Comparison of ENCODE assay signal across 11 mouse cellular contexts in the genomic region with DNA sequence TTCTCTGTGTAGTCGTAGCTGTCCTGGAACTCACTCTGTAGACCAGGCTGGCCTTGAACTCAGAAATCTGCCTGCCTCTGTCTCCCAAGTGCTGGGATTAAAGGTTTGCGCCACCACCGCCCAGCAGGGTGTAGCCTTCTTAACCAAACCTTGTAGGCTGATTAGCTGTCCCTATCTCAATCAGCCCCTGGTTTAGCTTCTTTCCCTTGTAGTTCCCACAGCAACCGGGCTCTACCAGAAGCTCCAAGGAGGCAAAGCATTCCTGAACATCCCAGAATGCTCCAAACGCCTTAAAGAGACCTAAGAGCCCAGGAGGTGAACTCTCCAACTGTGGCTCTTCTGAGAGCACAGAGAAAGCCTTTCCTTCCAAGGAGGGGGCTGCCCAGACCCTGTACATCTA. TPM values are rescaled to one million over a fixed set of nuclear protein-coding genes. Genes with fewer than 3 reads are reported as not detected.
DNase-seq lines count a peak whose midpoint lies in the region; ATAC-seq and TF ChIP-seq lines count a peak whose summit lies in the region.
"Had no signal": no experiment of that assay in that cellular context is flagged by ENCODE, and none has a peak within 500 bp of the region (broad histone marks: within the 10 kb centered on the region; RNA-seq: fewer than 3 reads in every experiment).

No protein-coding gene starts in this region.

- H3K4me1 ChIP-seq in forebrain, postnatal 0 days (ENCODE audit: insufficient read depth): no peaks in the 10 kb centered on the region
- peaks cover 16% of the 10 kb centered on the region for H3K4me1 ChIP-seq in forebrain, embryonic 10.5 days
- H3K4me1 ChIP-seq in hindbrain, embryonic 16.5 days (ENCODE audit: control insufficient read depth, insufficient read depth, low read depth, low read length): peaks cover 8% of the 10 kb centered on the region
- H3K4me1 ChIP-seq in hindbrain, embryonic 10.5 days (replicated peaks): peaks cover 15% of the 10 kb centered on the region
- H3K4me1 ChIP-seq in MEL (ENCODE audit: control insufficient read depth in 1 of 2, insufficient read depth in 2 of 2, low read length in 2 of 2): 0 out of 4 replicates have a peak, but pooled peaks cover 0 to 4% of the 10 kb centered on the region in 2 experiments
- peaks cover 20% of the 10 kb centered on the region for H3K4me1 ChIP-seq in heart, embryonic 16.5 days (ENCODE audit: control insufficient read depth, insufficient read depth, low read length)

- H3K9me3 ChIP-seq in forebrain, postnatal 0 days (ENCODE audit: low read length): no peaks in the 10 kb centered on the region
- no peaks in the 10 kb centered on the region for H3K9me3 ChIP-seq in forebrain, embryonic 10.5 days
- no peaks in the 10 kb centered on the region for H3K9me3 ChIP-seq in hindbrain, embryonic 16.5 days (ENCODE audit: control insufficient read depth, low read length)
- no peaks in the 10 kb centered on the region for H3K9me3 ChIP-seq in hindbrain, embryonic 10.5 days
- H3K9me3 ChIP-seq in MEL (replicated peaks; ENCODE audit: insufficient read depth, low read length): no peaks in the 10 kb centered on the region
- H3K9me3 ChIP-seq in heart, embryonic 16.5 days (replicated peaks; ENCODE audit: control insufficient read depth, low read length): no peaks in the 10 kb centered on the region
- H3K9me3 ChIP-seq: embryonic facial prominence, embryonic 15.5 days; forebrain, embryonic 12.5 days; liver, embryonic 15.5 days had no signal

- no peak overlapping the region for H3K4me3 ChIP-seq in forebrain, postnatal 0 days (ENCODE audit: low read depth, low read length)
- no peak overlapping the region for H3K4me3 ChIP-seq in forebrain, embryonic 10.5 days
- H3K4me3 ChIP-seq in hindbrain, embryonic 16.5 days (ENCODE audit: low read length): no peak overlapping the region
- H3K4me3 ChIP-seq in hindbrain, embryonic 10.5 days: no peak overlapping the region
- no peak overlapping the region for H3K4me3 ChIP-seq in MEL (ENCODE audit: control insufficient read depth in 1 of 2, insufficient read depth in 1 of 2, low read depth in 2 of 2, low read length in 2 of 2)
- H3K4me3 ChIP-seq in heart, embryonic 16.5 days (ENCODE audit: low read length): no peak overlapping the region

- H3K27me3 ChIP-seq in forebrain, postnatal 0 days (ENCODE audit: insufficient read depth, low read length): no peaks in the 10 kb centered on the region
- H3K27me3 ChIP-seq in forebrain, embryonic 10.5 days (ENCODE audit: poor library complexity, severe bottlenecking): peaks cover 55% of the 10 kb centered on the region
- H3K27me3 ChIP-seq in hindbrain, embryonic 16.5 days (replicated peaks; ENCODE audit: control insufficient read depth, insufficient read depth, low read length): no peaks in the 10 kb centered on the region
- H3K27me3 ChIP-seq in hindbrain, embryonic 10.5 days (ENCODE audit: insufficient read depth, poor library complexity, severe bottlenecking): peaks cover 48% of the 10 kb centered on the region
- peaks cover 7 to 10% of the 10 kb centered on the region in 2 experiments for H3K27me3 ChIP-seq in MEL (ENCODE audit: control insufficient read depth in 1 of 2, insufficient read depth in 2 of 2, low read length in 2 of 2)
- no peaks in the 10 kb centered on the region for H3K27me3 ChIP-seq in heart, embryonic 16.5 days (ENCODE audit: control insufficient read depth, insufficient read depth, low read length)

- H3K27ac ChIP-seq in forebrain, postnatal 0 days (ENCODE audit: low read depth, low read length): no peak overlapping the region
- H3K27ac ChIP-seq in forebrain, embryonic 10.5 days: no peak overlapping the region
- no peak overlapping the region for H3K27ac ChIP-seq in hindbrain, embryonic 16.5 days (ENCODE audit: low read depth, low read length)
- no peak overlapping the region for H3K27ac ChIP-seq in hindbrain, embryonic 10.5 days
- no peak overlapping the region for H3K27ac ChIP-seq in MEL (ENCODE audit: control insufficient read depth, low read depth, low read length)
- H3K27ac ChIP-seq in heart, embryonic 16.5 days (ENCODE audit: low read length): peak overlapping the region; percentile 98
- H3K27ac ChIP-seq: embryonic facial prominence, embryonic 15.5 days; forebrain, embryonic 12.5 days; liver, embryonic 15.5 days had no signal

- TF ChIP-seq EP300 in MEL (IDR thresholded peaks at IDR 0.05; ENCODE audit: low read depth in 1 of 2, low read length in 2 of 2): no peak

- no peak for DNase-seq in forebrain, postnatal 0 days
- DNase-seq in forebrain, embryonic 10.5 days (ENCODE audit: extremely low spot score, low spot score): no peak
- no peak for DNase-seq in hindbrain, embryonic 10.5 days (ENCODE audit: low spot score)
- DNase-seq in MEL (ENCODE audit: low read depth, low spot score): peak; percentile 24
- DNase-seq in cerebellum, adult 9-11 months: no peak

- WGBS in forebrain, postnatal 0 days: 49% methylated on average over 5 of the region's 5 CpGs
- WGBS in forebrain, embryonic 10.5 days: 43% methylated on average over 5 of the region's 5 CpGs
- 53% methylated on average over 5 of the region's 5 CpGs for WGBS in hindbrain, embryonic 16.5 days
- 56% methylated on average over 5 of the region's 5 CpGs for WGBS in hindbrain, embryonic 10.5 days
- WGBS in heart, embryonic 16.5 days: 38% methylated on average over 5 of the region's 5 CpGs

- ATAC-seq in forebrain, postnatal 0 days: no peak
- ATAC-seq in hindbrain, embryonic 16.5 days: no peak
- no peak for ATAC-seq in heart, embryonic 16.5 days (replicated peaks; ENCODE audit: extremely low read depth, insufficient read depth, low FRiP score)
- ATAC-seq in monocyte, adult 5-6 weeks (replicated peaks; ENCODE audit: insufficient number of reproducible peaks, low FRiP score, low TSS enrichment, poor library complexity, severe bottlenecking): no peak

- no peaks in the 10 kb centered on the region for H3K36me3 ChIP-seq in forebrain, postnatal 0 days (ENCODE audit: insufficient read depth)
- no peaks in the 10 kb centered on the region for H3K36me3 ChIP-seq in forebrain, embryonic 10.5 days (replicated peaks)
- no peaks in the 10 kb centered on the region for H3K36me3 ChIP-seq in hindbrain, embryonic 16.5 days (ENCODE audit: control insufficient read depth, insufficient read depth, low read length)
- H3K36me3 ChIP-seq in hindbrain, embryonic 10.5 days: no peaks in the 10 kb centered on the region
- H3K36me3 ChIP-seq in MEL (ENCODE audit: control insufficient read depth in 1 of 2, insufficient read depth in 2 of 2, low read length in 2 of 2): no peaks in the 10 kb centered on the region
- no peaks in the 10 kb centered on the region for H3K36me3 ChIP-seq in heart, embryonic 16.5 days (ENCODE audit: control insufficient read depth, insufficient read depth)
- H3K36me3 ChIP-seq: embryonic facial prominence, embryonic 15.5 days; forebrain, embryonic 12.5 days; liver, embryonic 15.5 days had no signal

- TF ChIP-seq POLR2A in MEL (IDR thresholded peaks at IDR 0.05; ENCODE audit: control insufficient read depth in 1 of 2, insufficient read depth in 1 of 2, low read depth in 1 of 2, low read length in 2 of 2, poor library complexity in 1 of 2): no peak

- no peak for TF ChIP-seq CTCF in forebrain, postnatal 0 days (IDR thresholded peaks at IDR 0.05; ENCODE audit: low read depth)
- no peak for TF ChIP-seq CTCF in MEL (IDR thresholded peaks at IDR 0.05 in 2 of 3, conservative IDR thresholded peaks at IDR 0.05 in 1 of 3; ENCODE audit: control insufficient read depth in 1 of 3, insufficient read depth in 1 of 3, low read depth in 2 of 3, low read length in 3 of 3, poor library complexity in 1 of 3, severe bottlenecking in 1 of 3)

- no peak overlapping the region for H3K9ac ChIP-seq in forebrain, postnatal 0 days
- no peak overlapping the region for H3K9ac ChIP-seq in hindbrain, embryonic 16.5 days (ENCODE audit: low read depth, low read length)
- no peak overlapping the region for H3K9ac ChIP-seq in MEL (ENCODE audit: control insufficient read depth, low read depth, low read length, poor library complexity, severe bottlenecking)
- H3K9ac ChIP-seq in heart, embryonic 16.5 days (ENCODE audit: low read length): peak overlapping the region; percentile 66

- peak overlapping the region; percentile 98; the same call in 1 of the 2 replicates for H3K4me2 ChIP-seq in forebrain, postnatal 0 days (ENCODE audit: low read depth)
- H3K4me2 ChIP-seq in hindbrain, embryonic 16.5 days (ENCODE audit: low read length): peak overlapping the region; percentile 98; the same call in 1 of the 2 replicates
- peak overlapping the region; percentile 84 for H3K4me2 ChIP-seq in heart, embryonic 16.5 days (ENCODE audit: low read depth, low read length)

- no peak for TF ChIP-seq RAD21 in MEL (IDR thresholded peaks at IDR 0.05; ENCODE audit: low read depth, low read length)

- no peaks in the 10 kb centered on the region; the same call in 1 of the 2 replicates for H3K79me2 ChIP-seq in MEL (ENCODE audit: control insufficient read depth, insufficient read depth, low read length, poor library complexity)

RNA-seq across cellular contexts. Expression of a gene that starts 19.8 kb away (rescaled TPM):
- 92.8 and 118 TPM in 2 replicates for total RNA-seq in forebrain, postnatal 0 days (2014; rRNA removed)
- polyA plus RNA-seq in forebrain, postnatal 0 days (2015; fragmentation: Nextera tagmentation; extraction: Ambion mirVana): 40.6 and 53.1 TPM in 2 replicates
- 18.5 and 18.7 TPM in 2 replicates for polyA plus RNA-seq in forebrain, embryonic 10.5 days (2016; fragmentation: Nextera tagmentation; extraction: Ambion mirVana)
- polyA plus RNA-seq in hindbrain, embryonic 16.5 days (2015; fragmentation: Nextera tagmentation; extraction: Ambion mirVana): 60.3 and 69.9 TPM in 2 replicates
- 22.4 and 29.4 TPM in 2 replicates for polyA plus RNA-seq in hindbrain, embryonic 10.5 days (2016; fragmentation: Nextera tagmentation; extraction: Ambion mirVana)
- total RNA-seq in MEL (2012; rRNA removed): 52.4 and 53.3 TPM in 2 replicates
- 10 to 100 TPM in 1 of 2 experiments, not detected in 1; 47.6 TPM for polyA plus RNA-seq in MEL (2012; ENCODE audit: insufficient read depth in 1 of 2, insufficient read length in 2 of 2, low read depth in 1 of 2, low replicate concordance in 2 of 2, missing spikeins in 1 of 2)
- polyA plus RNA-seq in heart, embryonic 16.5 days (2015; fragmentation: Nextera tagmentation; extraction: Ambion mirVana): 115 and 117 TPM in 2 replicates
- 16.0 to 25.4 TPM (median 16.5 TPM) in 3 replicates for total RNA-seq in monocyte, adult 5-6 weeks (2017)

RNA-seq across cellular contexts. Expression of a gene that starts 32.3 kb away (rescaled TPM):
- total RNA-seq in forebrain, postnatal 0 days (2014; rRNA removed): 71.3 and 73.9 TPM in 2 replicates
- 83.4 and 91.4 TPM in 2 replicates for polyA plus RNA-seq in forebrain, postnatal 0 days (2015; fragmentation: Nextera tagmentation; extraction: Ambion mirVana)
- polyA plus RNA-seq in forebrain, embryonic 10.5 days (2016; fragmentation: Nextera tagmentation; extraction: Ambion mirVana): 114 TPM in 2 replicates
- 97.5 and 102 TPM in 2 replicates for polyA plus RNA-seq in hindbrain, embryonic 16.5 days (2015; fragmentation: Nextera tagmentation; extraction: Ambion mirVana)
- 109 and 121 TPM in 2 replicates for polyA plus RNA-seq in hindbrain, embryonic 10.5 days (2016; fragmentation: Nextera tagmentation; extraction: Ambion mirVana)
- total RNA-seq in MEL (2012; rRNA removed): 35.3 and 36.8 TPM in 2 replicates
- polyA plus RNA-seq in MEL (2012; ENCODE audit: insufficient read depth in 1 of 2, insufficient read length in 2 of 2, low read depth in 1 of 2, low replicate concordance in 2 of 2, missing spikeins in 1 of 2): 10 to 100 TPM in 1 of 2 experiments, not detected in 1; 43.3 TPM
- 106 and 112 TPM in 2 replicates for polyA plus RNA-seq in heart, embryonic 16.5 days (2015; fragmentation: Nextera tagmentation; extraction: Ambion mirVana)
- 37.7 to 62.2 TPM (median 46.2 TPM) in 3 replicates for total RNA-seq in monocyte, adult 5-6 weeks (2017)
